Mouse (Mus musculus) intestine, embryonic 16.5 days (tissue): ENCODE results near the gene Cux2. TPM values are rescaled to one million over a fixed set of nuclear protein-coding genes. Genes with fewer than 3 reads are reported as not detected.

ENCODE experiments used
- ATAC-seq: fragments of 200-750 bp; cut with Nextera tagmentation; 2 replicates; pipeline ENCODE4 v1.8.0; 2017; ENCODE audit warnings: moderate TSS enrichment, moderate library complexity
- H3K27ac ChIP-seq: fragments of 300-500 bp; sonication (generic); 2 replicates; pipeline ENCODE4 v1.5.1; 2014; ENCODE audit warnings: mild to moderate bottlenecking, low read length
- H3K27me3 ChIP-seq: fragments of 300-500 bp; sonication (generic); replicated peaks from 2 replicates; pipeline ENCODE4 v1.6.1; 2014; ENCODE audit warnings: low read length, control low read depth, mixed read lengths; ENCODE audit not compliant: control insufficient read depth, insufficient read depth
- H3K36me3 ChIP-seq: fragments of 300-500 bp; sonication (generic); 2 replicates; pipeline ENCODE4 v1.6.1; 2014; ENCODE audit warnings: low read length, control low read depth; ENCODE audit not compliant: control insufficient read depth, insufficient read depth
- H3K4me1 ChIP-seq: fragments of 300-500 bp; sonication (generic); 2 replicates; pipeline ENCODE4 v1.6.1; 2014; ENCODE audit warnings: low read length, control low read depth, mixed read lengths; ENCODE audit not compliant: control insufficient read depth, insufficient read depth
- H3K4me2 ChIP-seq: fragments of 300-500 bp; sonication (generic); 2 replicates; pipeline ENCODE4 v1.6.1; 2014; ENCODE audit warnings: low read depth, low read length, control low read depth
- H3K4me3 ChIP-seq: fragments of 300-500 bp; sonication (generic); 2 replicates; pipeline ENCODE4 v1.5.1; 2014; ENCODE audit warnings: mild to moderate bottlenecking, low read length
- H3K9ac ChIP-seq: fragments of 300-500 bp; sonication (generic); 2 replicates; pipeline ENCODE4 v1.6.1; 2014; ENCODE audit warnings: low read depth, low read length
- H3K9me3 ChIP-seq: fragments of 300-500 bp; sonication (generic); 2 replicates; pipeline ENCODE4 v1.6.1; 2016; ENCODE audit warnings: low read length, control low read depth; ENCODE audit not compliant: control insufficient read depth
- WGBS: fragments of 180-500 bp; shearing (Covaris S2); extraction: QIAGEN DNeasy Blood & Tissue Kit; methylation state at CpG from one replicate; pipeline ENCODE4 v1.1.7; 2014; 5-methylcytosine and 5-hydroxymethylcytosine counted together
- polyA plus RNA-seq: library from polyadenylated mRNA; unstranded; fragments of >200 nt; fragmentation: Nextera tagmentation; extraction: Ambion mirVana; gene quantifications from 2 replicates; pipeline ENCODE4 v1.2.1, GENCODE M21; 2015

The Cux2 gene
- polyA plus RNA-seq, 1 experiment from 2014 or later: 4.8 TPM

GRCm38 (mm10) chr5:122016744-122017143, 33.2 kb downstream of the Cux2 start:
- no peaks in the 10 kb centered on the region for H3K36me3 ChIP-seq
- ATAC-seq: no peak
- no peak overlapping the region for H3K4me2 ChIP-seq
- no peak overlapping the region for H3K4me3 ChIP-seq
- no peak overlapping the region for H3K9ac ChIP-seq
- H3K27me3 ChIP-seq: no peaks in the 10 kb centered on the region
- H3K4me1 ChIP-seq: peaks cover 5% of the 10 kb centered on the region
- no peaks in the 10 kb centered on the region for H3K9me3 ChIP-seq
- WGBS: 62% methylated on average over 6 of the region's 6 CpGs
- no peak overlapping the region for H3K27ac ChIP-seq

DNA sequence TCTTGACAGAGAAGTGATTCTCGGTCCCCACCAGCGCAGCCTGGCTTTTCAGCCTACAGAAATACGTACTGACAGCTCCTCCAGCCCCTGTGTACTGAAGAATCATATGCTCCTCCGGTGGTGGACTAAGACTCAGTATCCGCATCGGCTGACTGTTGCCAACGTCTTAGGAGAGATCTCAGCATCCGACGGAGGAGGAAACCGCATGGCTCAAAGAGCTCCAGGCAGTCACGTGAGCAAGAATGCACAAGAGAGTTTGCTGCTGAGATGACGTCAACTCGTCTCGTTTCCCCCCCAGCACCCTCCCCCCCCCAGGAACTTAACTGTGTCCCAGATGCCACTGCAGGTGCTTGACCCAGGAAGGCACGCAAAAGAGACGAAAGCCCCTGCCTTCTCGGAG, 34.8 kb downstream of the Cux2 start:
- no peak overlapping the region for H3K4me3 ChIP-seq
- H3K4me2 ChIP-seq: no peak overlapping the region
- no peaks in the 10 kb centered on the region for H3K36me3 ChIP-seq
- 75% methylated on average over 17 of the region's 17 CpGs for WGBS
- H3K9ac ChIP-seq: no peak overlapping the region
- no peaks in the 10 kb centered on the region for H3K9me3 ChIP-seq
- peaks cover 5% of the 10 kb centered on the region for H3K4me1 ChIP-seq
- no peak for ATAC-seq
- no peaks in the 10 kb centered on the region for H3K27me3 ChIP-seq
- H3K27ac ChIP-seq: no peak overlapping the region

GRCm38 (mm10) chr5:122014671-122015070, 35.2 kb downstream of the Cux2 start:
- no peak for ATAC-seq
- H3K4me1 ChIP-seq: peaks cover 5% of the 10 kb centered on the region
- H3K27me3 ChIP-seq: no peaks in the 10 kb centered on the region
- no peak overlapping the region for H3K4me2 ChIP-seq
- H3K27ac ChIP-seq: no peak overlapping the region
- H3K9me3 ChIP-seq: no peaks in the 10 kb centered on the region
- H3K9ac ChIP-seq: no peak overlapping the region
- 78% methylated on average over 8 of the region's 8 CpGs for WGBS
- no peak overlapping the region for H3K4me3 ChIP-seq
- no peaks in the 10 kb centered on the region for H3K36me3 ChIP-seq

DNA sequence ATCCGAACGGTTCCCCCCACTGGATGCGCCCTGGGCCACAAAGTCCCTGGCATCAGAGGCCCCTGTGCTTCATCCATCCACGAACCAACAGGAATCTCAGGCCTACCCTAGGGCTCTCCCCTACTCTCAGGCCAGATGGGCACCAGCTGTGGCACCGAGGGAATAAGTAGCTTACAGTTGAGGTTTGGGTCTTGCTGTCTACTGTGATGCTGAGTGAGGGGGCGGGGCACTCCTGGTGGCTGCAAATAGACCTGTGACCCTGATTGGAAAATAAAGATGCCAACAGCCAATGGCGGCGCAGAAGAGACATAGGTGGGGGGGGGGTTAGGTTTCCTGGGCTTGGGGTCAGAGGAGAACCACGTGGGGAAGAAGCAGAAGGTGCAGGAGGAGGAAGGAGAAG, 38.6 kb downstream of the Cux2 start:
- ATAC-seq: no peak
- no peak overlapping the region for H3K9ac ChIP-seq
- peaks cover 7% of the 10 kb centered on the region; the same call in 1 of the 2 replicates for H3K9me3 ChIP-seq
- H3K36me3 ChIP-seq: no peaks in the 10 kb centered on the region
- H3K27me3 ChIP-seq: no peaks in the 10 kb centered on the region
- no peak overlapping the region for H3K27ac ChIP-seq
- no peak overlapping the region for H3K4me2 ChIP-seq
- H3K4me1 ChIP-seq: no peaks in the 10 kb centered on the region
- 41% methylated on average over 9 of the region's 9 CpGs for WGBS
- H3K4me3 ChIP-seq: no peak overlapping the region

DNA sequence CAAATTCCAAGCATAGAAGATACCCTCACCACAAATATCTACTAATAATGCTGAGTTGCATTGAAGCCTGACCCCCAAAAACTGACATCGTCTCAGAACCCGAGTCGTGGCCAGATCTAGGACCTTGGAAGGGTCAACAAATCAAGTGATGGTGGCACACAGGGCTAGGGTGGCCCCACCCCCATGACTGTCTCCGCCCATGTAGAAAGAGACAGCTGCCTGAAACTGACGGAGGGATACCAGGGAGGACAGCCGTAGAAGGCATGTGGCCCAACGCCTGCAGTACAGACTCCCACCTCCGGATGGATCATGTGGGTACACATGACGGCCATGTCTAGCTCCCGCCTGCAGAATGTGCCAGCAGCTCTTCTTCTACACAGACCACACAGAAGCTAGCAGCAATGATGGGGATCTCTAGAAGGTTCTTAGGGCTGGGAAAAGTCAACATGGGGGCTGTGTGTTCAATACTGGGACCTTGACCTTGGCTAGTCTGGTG, 41.9 kb downstream of the Cux2 start:
- H3K9ac ChIP-seq: no peak overlapping the region
- H3K27ac ChIP-seq: no peak overlapping the region
- no peaks in the 10 kb centered on the region for H3K36me3 ChIP-seq
- no peak overlapping the region for H3K4me3 ChIP-seq
- 83% methylated on average over 10 of the region's 10 CpGs for WGBS
- H3K4me1 ChIP-seq: no peaks in the 10 kb centered on the region
- ATAC-seq: no peak
- peaks cover 7% of the 10 kb centered on the region; the same call in 1 of the 2 replicates for H3K9me3 ChIP-seq
- H3K27me3 ChIP-seq: no peaks in the 10 kb centered on the region
- no peak overlapping the region for H3K4me2 ChIP-seq

DNA sequence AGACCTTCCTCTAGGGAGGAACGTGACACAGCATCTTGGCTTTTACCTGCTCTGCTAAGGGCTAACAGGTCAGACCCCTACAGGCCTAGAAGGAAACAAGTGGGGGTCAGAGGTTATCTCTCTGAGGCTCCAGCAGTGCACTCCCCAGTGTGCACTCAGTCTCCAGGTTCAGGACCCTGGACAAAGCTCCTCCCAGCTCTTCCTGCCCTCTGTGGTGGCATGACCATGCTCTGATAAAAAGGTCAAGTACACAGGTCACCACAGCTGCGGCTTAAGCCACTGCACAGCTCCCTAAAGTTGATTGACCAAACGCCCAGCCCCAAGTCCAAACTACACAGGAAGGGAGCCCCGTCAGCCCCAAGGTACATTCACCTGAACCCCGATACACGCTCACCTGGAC, 46.4 kb downstream of the Cux2 start:
- 58% methylated on average over 6 of the region's 6 CpGs for WGBS
- no peaks in the 10 kb centered on the region for H3K27me3 ChIP-seq
- no peak overlapping the region for H3K27ac ChIP-seq
- H3K9ac ChIP-seq: no peak overlapping the region
- no peak for ATAC-seq
- no peaks in the 10 kb centered on the region for H3K36me3 ChIP-seq
- H3K9me3 ChIP-seq: peaks cover 7% of the 10 kb centered on the region; the same call in 1 of the 2 replicates
- H3K4me2 ChIP-seq: no peak overlapping the region
- no peaks in the 10 kb centered on the region for H3K4me1 ChIP-seq
- H3K4me3 ChIP-seq: no peak overlapping the region

GRCm38 (mm10) chr5:122002148-122002547, 47.8 kb downstream of the Cux2 start:
- no peak overlapping the region for H3K9ac ChIP-seq
- WGBS: 51% methylated on average over 18 of the region's 18 CpGs
- no peak overlapping the region for H3K27ac ChIP-seq
- H3K4me2 ChIP-seq: no peak overlapping the region
- H3K4me1 ChIP-seq: no peaks in the 10 kb centered on the region
- no peaks in the 10 kb centered on the region for H3K36me3 ChIP-seq
- H3K27me3 ChIP-seq: no peaks in the 10 kb centered on the region
- peaks cover 7% of the 10 kb centered on the region; the same call in 1 of the 2 replicates for H3K9me3 ChIP-seq
- no peak for ATAC-seq
- no peak overlapping the region for H3K4me3 ChIP-seq

- H3K4me2 ChIP-seq: no peak overlapping the region
Observed at GRCm38 (mm10) chr5:122001311-122001710, 48.6 kb downstream of the Cux2 start.

DNA sequence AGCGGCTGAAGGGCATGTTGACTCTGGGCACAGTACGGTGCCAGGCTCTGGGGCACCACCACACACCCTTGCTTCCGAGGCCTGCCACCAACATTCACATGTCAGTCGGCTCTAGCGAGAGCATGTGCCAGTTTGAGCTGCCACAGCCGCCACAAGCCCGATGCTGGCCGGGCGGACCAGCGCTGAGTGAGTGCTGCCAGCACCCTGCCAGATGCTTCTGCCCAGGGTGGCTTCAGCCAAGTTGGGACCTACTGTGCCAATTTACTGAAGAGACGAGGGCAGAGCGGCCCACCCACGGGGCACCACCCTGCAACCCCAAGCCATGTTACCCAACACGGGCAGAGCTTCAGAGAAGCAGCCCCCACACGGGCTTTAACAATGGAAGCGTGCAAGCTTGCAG, 49.5 kb downstream of the Cux2 start:
- no peaks in the 10 kb centered on the region for H3K27me3 ChIP-seq
- H3K36me3 ChIP-seq: no peaks in the 10 kb centered on the region
- no peaks in the 10 kb centered on the region for H3K9me3 ChIP-seq
- H3K27ac ChIP-seq: no peak overlapping the region
- H3K9ac ChIP-seq: no peak overlapping the region
- no peak overlapping the region for H3K4me2 ChIP-seq
- H3K4me1 ChIP-seq: no peaks in the 10 kb centered on the region
- H3K4me3 ChIP-seq: no peak overlapping the region
- no peak for ATAC-seq
- 93% methylated on average over 16 of the region's 16 CpGs for WGBS

More at GRCm38 (mm10) chr5:122001311-122001710, 48.6 kb downstream of the Cux2 start:
- H3K4me1 ChIP-seq: no peaks in the 10 kb centered on the region
- 84% methylated on average over 9 of the region's 9 CpGs for WGBS
- H3K27ac ChIP-seq: no peak overlapping the region
- no peak overlapping the region for H3K9ac ChIP-seq
- no peaks in the 10 kb centered on the region for H3K36me3 ChIP-seq
- ATAC-seq: no peak
- no peaks in the 10 kb centered on the region for H3K27me3 ChIP-seq
- no peak overlapping the region for H3K4me3 ChIP-seq
- no peaks in the 10 kb centered on the region for H3K9me3 ChIP-seq
